16 mouse cellular contexts compared by ENCODE assay signal in genomic region chr8:57628787-57629664, GRCm38 (mm10).
"Had no signal": no experiment of that assay in that cellular context is flagged by ENCODE, and none has a peak within 500 bp of the region (broad histone marks: within the 10 kb centered on the region; RNA-seq: fewer than 3 reads in every experiment).

No protein-coding gene starts in this region.

- H3K4me3 ChIP-seq: kidney, embryonic 15.5 days; limb, embryonic 12.5 days; lung, embryonic 15.5 days; midbrain, embryonic 10.5 days; myocyte; neural tube, embryonic 15.5 days had no signal

- H3K36me3 ChIP-seq: kidney, embryonic 15.5 days; limb, embryonic 12.5 days; lung, embryonic 15.5 days; midbrain, embryonic 10.5 days; neural tube, embryonic 15.5 days had no signal

- ATAC-seq: intestine, embryonic 16.5 days had no signal

- H3K4me1 ChIP-seq: lung, embryonic 15.5 days; midbrain, embryonic 10.5 days had no signal

- DNase-seq: kidney, adult 2 months; kidney, postnatal 14 days; layer of hippocampus, postnatal 36 days; lung, postnatal 14 days; midbrain, embryonic 14.5 days; right cerebral cortex, adult 18-20 months; right cerebral cortex, postnatal 25 days; thymus, adult 18-20 months; thymus, postnatal 14 days had no signal

- H3K27me3 ChIP-seq: kidney, embryonic 15.5 days; limb, embryonic 12.5 days; lung, embryonic 15.5 days; neural tube, embryonic 15.5 days had no signal

- H3K9me3 ChIP-seq: kidney, embryonic 15.5 days; limb, embryonic 12.5 days; lung, embryonic 15.5 days; midbrain, embryonic 10.5 days; neural tube, embryonic 15.5 days had no signal

- H3K4me2 ChIP-seq: kidney, embryonic 15.5 days; limb, embryonic 12.5 days; lung, embryonic 15.5 days; neural tube, embryonic 15.5 days had no signal

- H3K9ac ChIP-seq: kidney, embryonic 15.5 days; limb, embryonic 12.5 days; lung, embryonic 15.5 days; neural tube, embryonic 15.5 days had no signal

- H3K27ac ChIP-seq: kidney, embryonic 15.5 days; limb, embryonic 12.5 days; lung, embryonic 15.5 days; midbrain, embryonic 10.5 days; neural tube, embryonic 15.5 days had no signal
